Mouse (Mus musculus): Measurements from ENCODE around the gene Capns1. TPM values are rescaled to one million over a fixed set of nuclear protein-coding genes. Genes with fewer than 3 reads are reported as not detected.
"Not testable (repeated sequence)": the region's sequence is repeated elsewhere in the genome, so short reads cannot be mapped to it uniquely, and the experiment has no call there.

Gene Capns1
- polyA plus RNA-seq, 1 experiment from 2014 or later, result 110 TPM

- not testable (repeated sequence) for H3K4me1 ChIP-seq; H3K4me2 ChIP-seq; H3K9me3 ChIP-seq; H3K9ac ChIP-seq; H3K36me3 ChIP-seq; H3K4me3 ChIP-seq; H3K27ac ChIP-seq; H3K27me3 ChIP-seq; ATAC-seq (ENCODE audit: insufficient number of reproducible peaks, insufficient read depth, low FRiP score, low TSS enrichment, low read depth)
- 86% methylated on average over 5 of the region's 5 CpGs for WGBS
Observed at GRCm38 (mm10) chr7:30200661-30201060, 2.0 kb upstream of the Capns1 start.

GRCm38 (mm10) chr7:30200200-30200599, 1.6 kb upstream of the Capns1 start:
- Histone ChIP-seq H3K9ac (no peak overlapping the region), H3K27ac (no peak overlapping the region), H3K9me3 (no peaks in the 10 kb centered on the region), H3K4me3 (no peak overlapping the region), H3K27me3 (no peaks in the 10 kb centered on the region), H3K4me2 (no peak overlapping the region), H3K36me3 (no peaks in the 10 kb centered on the region), H3K4me1 (peaks cover 7% of the 10 kb centered on the region; the same call in 1 of the 2 replicates)
- ATAC-seq (ENCODE audit: insufficient number of reproducible peaks, insufficient read depth, low FRiP score, low TSS enrichment, low read depth), result no peak
- WGBS, result 68% methylated on average over 5 of the region's 5 CpGs

GRCm38 (mm10) chr7:30199498-30200139, 1.0 kb upstream of the Capns1 start:
- no peak overlapping the region for H3K27ac ChIP-seq
- no peak overlapping the region for H3K4me2 ChIP-seq
- H3K4me3 ChIP-seq, result no peak overlapping the region
- ATAC-seq (ENCODE audit: insufficient number of reproducible peaks, insufficient read depth, low FRiP score, low TSS enrichment, low read depth), result no peak
- H3K9me3 ChIP-seq, result no peaks in the 10 kb centered on the region
- no peaks in the 10 kb centered on the region for H3K27me3 ChIP-seq
- WGBS, result 72% methylated on average over 18 of the region's 18 CpGs
- H3K4me1 ChIP-seq, result peaks cover 9% of the 10 kb centered on the region; the same call in 1 of the 2 replicates
- H3K9ac ChIP-seq, result no peak overlapping the region
- no peaks in the 10 kb centered on the region for H3K36me3 ChIP-seq

DNA sequence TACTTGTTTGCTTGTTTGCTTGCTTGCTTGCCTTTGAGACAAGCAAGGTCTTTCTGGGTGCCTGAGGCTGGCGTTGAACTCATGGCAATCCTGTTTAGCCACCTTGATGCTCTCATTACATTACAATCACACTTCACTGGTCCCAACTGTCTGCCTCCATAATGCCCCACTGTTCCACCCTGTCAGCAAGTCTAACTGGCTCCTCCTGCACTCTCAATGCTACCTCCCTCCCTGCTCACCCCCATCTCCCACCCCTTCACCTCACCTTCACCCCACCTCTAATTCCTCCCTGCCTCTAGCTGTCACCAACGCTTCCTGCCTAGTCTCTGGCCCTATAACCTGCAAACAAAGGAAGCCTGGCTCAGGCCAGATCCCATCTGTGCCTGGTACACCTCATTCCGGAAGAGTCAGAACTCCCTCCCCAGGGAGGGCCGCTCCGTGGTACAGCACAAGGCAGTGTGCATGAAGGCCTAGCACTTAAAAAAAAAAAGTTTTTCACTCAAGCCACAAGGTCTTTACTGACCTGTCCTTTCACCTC, 950 bp downstream of the Capns1 start:
- no peaks in the 10 kb centered on the region for H3K27me3 ChIP-seq
- no peak for ATAC-seq (ENCODE audit: insufficient number of reproducible peaks, insufficient read depth, low FRiP score, low TSS enrichment, low read depth)
- WGBS, result 65% methylated on average over 5 of the region's 5 CpGs
- H3K36me3 ChIP-seq, result 0 out of 2 replicates have a peak, but pooled peaks cover 1% of the 10 kb centered on the region
- no peak overlapping the region for H3K4me2 ChIP-seq
- H3K27ac ChIP-seq, result no peak overlapping the region
- no peak overlapping the region for H3K4me3 ChIP-seq
- peaks cover 19% of the 10 kb centered on the region for H3K4me1 ChIP-seq
- no peaks in the 10 kb centered on the region for H3K9me3 ChIP-seq
- 0 out of 2 replicates have a peak overlapping the region, but pooled peaks have one; percentile 21 for H3K9ac ChIP-seq

GRCm38 (mm10) chr7:30196171-30196570, 2.4 kb downstream of the Capns1 start:
- Histone ChIP-seq H3K4me2 (no peak overlapping the region), H3K4me1 (peaks cover 21% of the 10 kb centered on the region), H3K36me3 (peaks cover 16% of the 10 kb centered on the region), H3K9ac (no peak overlapping the region), H3K4me3 (no peak overlapping the region), H3K27me3 (no peaks in the 10 kb centered on the region), H3K9me3 (no peaks in the 10 kb centered on the region), H3K27ac (no peak overlapping the region)
- WGBS, result 74% methylated on average over 6 of the region's 6 CpGs
- no peak for ATAC-seq (ENCODE audit: insufficient number of reproducible peaks, insufficient read depth, low FRiP score, low TSS enrichment, low read depth)

DNA sequence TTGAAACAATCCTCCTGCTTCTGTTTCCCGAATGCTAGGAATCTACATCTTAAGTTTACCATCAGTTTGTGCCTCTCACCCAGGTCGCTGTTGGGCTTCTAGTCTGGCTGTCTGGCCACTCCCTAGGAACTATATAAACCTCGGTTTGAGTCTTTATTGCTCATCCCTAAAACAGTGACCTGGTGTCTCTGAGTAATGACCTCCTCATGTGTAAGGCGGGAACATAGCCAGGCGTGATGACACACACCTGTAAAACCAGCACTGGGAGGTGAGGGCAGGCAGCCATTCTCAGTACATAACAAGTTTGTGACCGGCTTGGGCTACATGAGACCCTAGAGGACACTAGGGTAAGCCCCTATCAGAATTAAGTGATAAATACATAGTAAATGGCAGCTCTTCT, 3.1 kb downstream of the Capns1 start:
- WGBS, result 69% methylated on average over 6 of the region's 6 CpGs
- no peak for ATAC-seq (ENCODE audit: insufficient number of reproducible peaks, insufficient read depth, low FRiP score, low TSS enrichment, low read depth)
- peak overlapping the region; percentile 81; the same call in 1 of the 2 replicates for H3K4me3 ChIP-seq
- H3K4me1 ChIP-seq, result peaks cover 21% of the 10 kb centered on the region
- H3K9me3 ChIP-seq, result no peaks in the 10 kb centered on the region
- H3K4me2 ChIP-seq, result peak overlapping the region; percentile 80
- H3K27me3 ChIP-seq, result no peaks in the 10 kb centered on the region
- peaks cover 23% of the 10 kb centered on the region for H3K36me3 ChIP-seq
- no peak overlapping the region for H3K9ac ChIP-seq
- no peak overlapping the region for H3K27ac ChIP-seq

GRCm38 (mm10) chr7:30194884-30195283, 3.7 kb downstream of the Capns1 start:
- Histone ChIP-seq H3K9ac (peak overlapping the region; percentile 84), H3K4me2 (peak overlapping the region; percentile 80), H3K4me1 (peaks cover 21% of the 10 kb centered on the region), H3K4me3 (peak overlapping the region; percentile 81), H3K27ac (peak overlapping the region; percentile 90), H3K27me3 (no peaks in the 10 kb centered on the region), H3K9me3 (no peaks in the 10 kb centered on the region), H3K36me3 (peaks cover 29% of the 10 kb centered on the region)
- ATAC-seq (ENCODE audit: insufficient number of reproducible peaks, insufficient read depth, low FRiP score, low TSS enrichment, low read depth), result peak; percentile 76
- under 1% methylated on average over 28 of the region's 28 CpGs for WGBS

- WGBS, result under 1% methylated on average over 26 of the region's 26 CpGs
- Histone ChIP-seq H3K4me3 (peak overlapping the region; percentile 81), H3K27me3 (no peaks in the 10 kb centered on the region), H3K4me2 (peak overlapping the region; percentile 80), H3K9me3 (no peaks in the 10 kb centered on the region), H3K9ac (peak overlapping the region; percentile 84), H3K36me3 (peaks cover 31% of the 10 kb centered on the region), H3K27ac (peak overlapping the region; percentile 90), H3K4me1 (peaks cover 21% of the 10 kb centered on the region)
- ATAC-seq (ENCODE audit: insufficient number of reproducible peaks, insufficient read depth, low FRiP score, low TSS enrichment, low read depth), result no peak
Observed at GRCm38 (mm10) chr7:30194101-30194831, 4.3 kb downstream of the Capns1 start.

GRCm38 (mm10) chr7:30193581-30194100, 5.0 kb downstream of the Capns1 start:
- Histone ChIP-seq H3K9ac (peak overlapping the region; percentile 84), H3K4me2 (peak overlapping the region; percentile 80), H3K27me3 (no peaks in the 10 kb centered on the region), H3K4me3 (peak overlapping the region; percentile 81), H3K36me3 (peaks cover 37% of the 10 kb centered on the region), H3K27ac (peak overlapping the region; percentile 90), H3K4me1 (peaks cover 21% of the 10 kb centered on the region), H3K9me3 (no peaks in the 10 kb centered on the region)
- 1% methylated on average over 23 of the region's 26 CpGs for WGBS
- ATAC-seq (ENCODE audit: insufficient number of reproducible peaks, insufficient read depth, low FRiP score, low TSS enrichment, low read depth), result peak; percentile 33; the same call in 1 of the 2 replicates

DNA sequence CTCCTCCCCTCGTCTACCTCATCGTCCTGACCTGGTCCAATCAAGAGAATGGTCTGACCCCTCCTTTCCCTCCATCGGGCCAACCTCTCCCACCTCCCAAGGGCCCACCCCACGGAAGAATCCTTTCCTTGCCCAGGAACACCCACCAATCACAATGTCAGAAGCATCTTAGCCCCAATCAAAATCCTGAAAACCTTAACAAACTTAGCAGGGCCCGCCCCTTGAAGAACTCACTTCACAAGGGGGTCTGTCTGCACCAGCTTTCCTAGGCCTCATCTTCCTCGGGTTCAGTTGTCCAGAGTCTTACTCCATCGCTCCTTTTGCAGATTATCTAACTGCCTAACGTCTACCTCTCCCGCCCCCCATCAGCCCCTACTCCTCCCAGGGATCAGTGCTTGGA, 5.6 kb downstream of the Capns1 start:
- peak overlapping the region; percentile 84 for H3K9ac ChIP-seq
- H3K4me2 ChIP-seq, result peak overlapping the region; percentile 80
- peak overlapping the region; percentile 90 for H3K27ac ChIP-seq
- H3K27me3 ChIP-seq, result no peaks in the 10 kb centered on the region
- H3K36me3 ChIP-seq, result peaks cover 43% of the 10 kb centered on the region
- 20% methylated on average over 9 of the region's 9 CpGs for WGBS
- H3K4me3 ChIP-seq, result peak overlapping the region; percentile 81
- no peaks in the 10 kb centered on the region for H3K9me3 ChIP-seq
- peaks cover 21% of the 10 kb centered on the region for H3K4me1 ChIP-seq
- 0 out of 2 replicates have a peak, but pooled peaks have one; percentile 38 for ATAC-seq (ENCODE audit: insufficient number of reproducible peaks, insufficient read depth, low FRiP score, low TSS enrichment, low read depth)

DNA sequence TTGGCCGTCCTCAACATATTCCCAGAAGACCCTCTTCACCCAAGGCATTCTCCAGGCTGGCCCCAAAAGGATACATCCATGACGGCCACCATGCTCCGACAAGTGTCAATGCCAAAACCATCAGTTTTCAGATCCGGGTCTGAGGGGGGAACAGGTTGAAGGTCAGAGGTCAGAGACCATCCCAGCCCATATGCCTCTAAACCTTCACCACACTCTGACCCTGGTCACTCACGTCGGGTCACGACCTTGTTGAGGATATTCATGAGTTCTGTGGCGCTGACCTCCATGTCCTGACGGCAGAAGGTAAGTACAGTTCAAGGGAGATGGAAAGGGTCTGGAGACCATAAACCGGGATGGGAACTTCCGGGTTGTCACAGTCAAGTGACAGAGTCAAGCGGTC, 6.5 kb downstream of the Capns1 start:
- H3K4me1 ChIP-seq, result peaks cover 21% of the 10 kb centered on the region
- 0 out of 2 replicates have a peak overlapping the region, but pooled peaks have one; percentile 81 for H3K4me3 ChIP-seq
- peak overlapping the region; percentile 80 for H3K4me2 ChIP-seq
- WGBS, result 88% methylated on average over 12 of the region's 12 CpGs
- H3K9me3 ChIP-seq, result no peaks in the 10 kb centered on the region
- no peak overlapping the region for H3K27ac ChIP-seq
- H3K9ac ChIP-seq, result no peak overlapping the region
- H3K36me3 ChIP-seq, result peaks cover 53% of the 10 kb centered on the region
- H3K27me3 ChIP-seq, result no peaks in the 10 kb centered on the region
- ATAC-seq (ENCODE audit: insufficient number of reproducible peaks, insufficient read depth, low FRiP score, low TSS enrichment, low read depth), result no peak

All from embryonic facial prominence, embryonic 13.5 days (tissue).